Mouse (Mus musculus) cerebellum, postnatal 36 days (tissue): ENCODE measurements around the gene Lrrc75a.
A peak's percentile ranks its signal among the peaks of the same experiment; 100 is the strongest.

Experiments
- DNase-seq, 2 experiments: peaks; one replicate each; pipeline ENCODE4 v3.0.0; 2021 to 2022; ENCODE audit warnings: mixed read lengths in 2 of 2

Gene Lrrc75a

DNA sequence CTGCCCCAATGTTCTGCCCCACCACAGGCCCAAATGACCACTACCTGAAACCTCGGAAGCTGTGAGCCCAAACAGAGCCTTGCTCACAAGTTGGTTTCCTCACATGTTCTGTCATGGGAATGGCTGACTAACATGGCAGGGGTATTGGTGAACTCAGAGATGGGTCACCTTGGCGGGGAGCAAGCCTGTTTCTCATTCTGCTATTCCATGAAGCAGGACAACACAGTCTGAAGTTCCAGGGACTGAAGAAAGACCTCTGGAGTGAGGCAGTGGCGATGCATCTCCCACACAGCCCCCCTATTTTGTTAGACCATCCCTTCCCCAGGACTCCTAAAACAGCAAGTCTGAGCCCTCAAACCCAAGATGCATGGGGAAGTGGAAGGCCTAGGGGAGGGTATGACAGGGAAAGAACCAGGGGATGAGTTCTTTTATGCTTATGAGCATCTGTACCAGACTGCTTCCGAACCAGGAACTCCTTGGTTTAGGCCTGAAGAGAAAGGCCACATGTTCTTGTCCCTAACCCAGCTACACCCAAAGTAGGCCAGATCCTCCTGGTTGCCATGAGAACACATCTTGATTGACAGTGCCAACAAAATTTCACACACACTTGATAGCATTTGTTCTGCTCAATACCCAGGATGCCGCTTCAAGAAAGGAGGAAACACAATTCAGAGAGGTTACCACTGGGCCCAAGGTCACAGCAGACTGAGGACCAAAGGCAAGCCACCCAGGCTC, 3.6 kb downstream of the Lrrc75a start:
- no peak for DNase-seq

DNA sequence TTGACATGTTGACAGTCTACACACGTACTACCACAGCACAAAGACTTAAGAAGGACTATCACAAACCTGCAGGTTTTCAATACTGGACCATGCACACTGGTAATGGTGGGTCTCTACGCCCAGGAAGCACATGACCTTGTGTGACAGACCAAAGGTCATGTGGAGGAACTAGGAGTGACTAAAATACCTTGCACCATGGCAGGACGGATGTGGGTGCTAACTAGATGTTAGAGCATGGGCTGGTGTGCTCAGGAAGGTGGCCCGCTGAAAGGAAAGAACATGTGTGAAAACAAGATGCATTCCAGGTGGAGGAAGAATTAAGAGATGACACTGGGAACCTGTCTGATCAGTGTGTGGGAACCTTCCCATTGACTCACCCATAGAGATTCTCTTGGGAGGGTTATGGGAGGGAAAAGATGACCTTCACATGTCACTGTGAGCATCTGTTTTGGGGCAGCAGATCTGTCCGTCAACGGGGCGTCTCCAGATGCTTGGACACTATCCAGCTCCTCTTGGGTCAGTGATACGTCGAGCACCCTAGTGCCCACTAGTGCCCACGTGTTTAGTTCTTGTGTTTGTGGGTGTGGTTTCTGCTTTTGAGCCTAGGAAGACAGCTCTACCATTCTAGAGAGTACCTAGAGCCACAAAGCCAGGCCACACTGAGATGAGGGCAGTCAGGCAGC, 4.5 kb downstream of the Lrrc75a start:
- DNase-seq: no peak

DNA sequence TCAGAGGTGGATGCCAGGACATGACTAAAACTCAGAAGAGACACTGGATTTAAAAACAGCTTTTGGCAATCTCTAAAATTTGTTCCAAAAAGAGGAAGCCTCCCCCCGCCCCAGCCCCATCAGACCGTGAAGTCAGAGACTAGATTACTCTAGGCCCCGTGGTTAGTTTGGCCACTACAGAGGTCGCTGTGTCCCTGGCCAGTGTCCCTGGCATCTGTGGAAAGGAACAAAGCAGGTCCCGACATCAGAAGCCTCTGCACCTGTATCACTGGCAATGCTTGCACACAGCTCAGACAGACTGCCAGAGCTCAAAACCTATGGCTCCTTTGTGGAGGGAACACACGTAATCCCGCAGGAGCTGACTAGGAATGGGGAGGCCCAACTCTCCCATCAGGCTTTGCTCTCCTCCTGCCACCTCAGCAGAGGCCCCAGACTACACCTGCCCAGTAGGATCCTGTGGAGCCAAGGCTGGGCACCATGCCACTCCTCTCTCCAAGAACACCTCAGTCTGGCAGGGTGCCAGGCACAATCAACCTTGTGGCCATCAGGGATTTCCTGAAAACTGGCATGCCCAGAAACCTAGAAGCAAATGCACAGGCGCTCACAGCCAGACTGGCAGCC, 5.2 kb downstream of the Lrrc75a start:
- peak; percentile 83 to 87 for DNase-seq

DNA sequence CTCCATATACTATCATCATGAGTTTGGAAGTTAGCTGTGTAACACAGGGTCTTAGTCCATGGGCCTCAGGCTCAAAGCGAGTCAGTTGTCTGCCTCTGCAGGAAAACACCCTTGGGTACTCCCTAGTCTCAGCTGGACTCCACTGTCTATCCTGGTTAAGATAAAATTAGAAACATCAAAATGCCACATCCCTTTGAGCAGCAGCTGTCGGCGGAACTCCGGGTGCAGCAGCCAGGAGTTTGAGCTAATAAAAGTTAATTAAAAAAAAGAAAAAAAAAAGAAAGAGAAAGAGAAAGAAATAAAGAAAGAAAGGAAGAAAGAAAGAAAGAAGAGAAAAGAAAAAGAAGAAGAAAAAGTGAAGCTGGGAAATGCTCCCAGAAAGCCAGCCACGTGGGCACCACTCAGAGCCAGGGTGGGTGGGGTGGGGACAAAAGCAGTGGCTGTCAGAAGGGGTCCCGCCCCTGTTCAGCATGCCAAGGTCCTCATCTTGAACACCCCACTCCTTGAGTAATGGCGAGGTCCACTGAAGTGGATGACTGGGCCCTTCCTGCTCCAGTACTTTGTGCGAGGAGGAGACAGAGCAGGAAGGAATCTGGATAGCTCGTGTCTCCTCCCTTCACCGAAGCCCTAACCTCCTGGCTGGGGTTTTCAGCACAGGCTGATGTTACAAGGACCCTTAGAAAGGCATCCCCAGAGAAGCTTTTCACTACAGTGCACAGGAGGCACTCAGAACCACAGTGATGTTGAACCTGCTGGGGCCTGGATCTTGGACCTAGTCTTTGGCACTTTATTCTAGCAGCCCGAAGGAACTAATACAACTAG, 6.1 kb downstream of the Lrrc75a start:
- DNase-seq: no peak

DNA sequence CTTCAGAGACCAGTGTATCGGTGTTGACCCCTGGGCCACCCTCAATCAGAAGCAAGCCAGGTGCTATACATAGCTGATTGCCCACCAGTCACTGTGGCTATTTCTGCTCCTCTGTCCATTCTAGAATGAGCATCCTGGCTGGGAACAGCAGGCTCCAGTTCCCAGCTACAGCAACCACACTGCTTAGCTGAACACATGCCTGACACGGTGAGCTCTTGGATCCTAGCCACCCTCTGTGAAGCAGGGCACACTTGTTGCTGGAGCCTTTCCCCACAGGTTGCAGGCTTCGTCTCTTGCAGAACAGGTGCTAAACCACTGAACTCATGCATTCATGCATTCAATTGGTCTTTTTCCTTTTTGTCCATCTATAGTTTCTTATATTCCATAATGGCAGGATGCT, 7.9 kb downstream of the Lrrc75a start:
- DNase-seq: no peak

DNA sequence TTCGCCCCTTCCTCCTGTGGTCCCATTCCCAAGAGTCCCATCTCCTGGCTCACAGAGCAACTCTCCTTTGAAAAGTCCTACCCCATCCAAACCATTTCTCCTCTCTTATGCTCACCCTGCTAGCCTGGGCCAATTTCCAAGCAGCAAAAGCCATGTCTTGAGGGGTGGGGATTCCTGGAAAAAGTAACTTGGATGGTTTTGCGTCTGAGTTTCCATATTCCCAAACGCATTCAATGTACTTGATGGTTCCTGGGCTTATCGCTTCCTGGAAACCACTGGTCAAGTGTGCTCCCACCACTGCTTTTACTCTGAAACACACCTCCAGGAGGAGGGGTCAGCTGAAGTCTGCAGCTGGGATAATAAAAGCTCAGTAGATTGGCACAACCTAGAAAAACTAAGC, 9.9 kb downstream of the Lrrc75a start:
- DNase-seq: no peak

DNA sequence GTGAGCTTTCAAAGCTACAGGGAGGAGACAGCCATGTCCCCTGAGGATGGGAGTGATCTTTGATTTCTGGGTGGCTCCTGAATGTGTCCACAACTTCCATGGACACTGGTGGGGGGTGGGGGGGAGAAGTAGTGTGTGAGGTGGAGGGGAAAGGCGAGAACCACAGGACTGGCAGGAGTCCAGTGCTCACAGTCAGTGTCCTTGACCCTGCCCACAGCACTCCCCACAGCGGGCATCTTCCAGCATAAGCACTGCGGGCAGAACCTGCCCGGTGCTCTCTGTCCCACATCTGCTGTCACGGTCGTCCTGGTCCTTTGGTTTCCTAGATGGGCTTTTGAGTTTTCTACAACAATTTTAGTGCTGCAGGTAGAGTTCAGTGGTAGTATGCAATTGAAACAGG, 10.5 kb downstream of the Lrrc75a start:
- DNase-seq: no peak

DNA sequence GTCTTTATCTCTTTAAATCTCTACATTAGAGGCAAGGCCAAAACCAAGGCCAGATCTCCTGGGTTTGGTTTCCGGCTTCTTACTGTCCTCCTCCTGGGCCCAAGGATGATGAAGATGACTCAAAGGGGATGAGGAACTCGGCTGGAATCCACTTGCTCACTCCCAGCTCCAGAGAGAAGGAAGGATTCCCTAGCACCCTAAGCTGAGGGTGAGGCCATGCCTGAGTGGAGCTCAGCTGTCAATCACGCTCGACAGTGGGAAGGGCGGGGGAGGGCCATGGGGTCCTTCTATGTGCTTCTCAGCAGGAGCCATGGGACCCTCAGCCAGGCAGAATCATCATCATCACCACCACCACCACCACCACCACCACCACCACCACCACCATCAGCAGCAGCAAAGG, 10.9 kb downstream of the Lrrc75a start:
- DNase-seq: no peak

DNA sequence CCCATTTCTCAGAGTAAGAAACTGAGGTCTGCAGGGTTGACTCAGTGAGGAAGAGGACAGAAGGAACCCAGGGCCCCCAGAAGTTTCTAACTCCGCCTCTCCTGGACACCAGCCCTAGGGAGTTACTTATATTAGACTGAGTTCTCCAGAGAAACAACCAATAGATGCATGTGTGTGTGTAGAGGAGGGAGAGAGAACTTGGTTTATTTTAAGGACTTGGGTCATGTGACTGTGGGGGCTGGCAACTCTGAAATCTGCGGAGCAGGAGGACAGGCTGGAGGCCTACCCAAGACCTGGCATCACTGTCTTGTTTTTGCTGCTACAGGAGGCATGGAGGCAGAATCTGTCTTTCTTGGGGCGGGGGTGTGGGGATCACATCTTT, 11.5 kb downstream of the Lrrc75a start:
- no peak for DNase-seq

DNA sequence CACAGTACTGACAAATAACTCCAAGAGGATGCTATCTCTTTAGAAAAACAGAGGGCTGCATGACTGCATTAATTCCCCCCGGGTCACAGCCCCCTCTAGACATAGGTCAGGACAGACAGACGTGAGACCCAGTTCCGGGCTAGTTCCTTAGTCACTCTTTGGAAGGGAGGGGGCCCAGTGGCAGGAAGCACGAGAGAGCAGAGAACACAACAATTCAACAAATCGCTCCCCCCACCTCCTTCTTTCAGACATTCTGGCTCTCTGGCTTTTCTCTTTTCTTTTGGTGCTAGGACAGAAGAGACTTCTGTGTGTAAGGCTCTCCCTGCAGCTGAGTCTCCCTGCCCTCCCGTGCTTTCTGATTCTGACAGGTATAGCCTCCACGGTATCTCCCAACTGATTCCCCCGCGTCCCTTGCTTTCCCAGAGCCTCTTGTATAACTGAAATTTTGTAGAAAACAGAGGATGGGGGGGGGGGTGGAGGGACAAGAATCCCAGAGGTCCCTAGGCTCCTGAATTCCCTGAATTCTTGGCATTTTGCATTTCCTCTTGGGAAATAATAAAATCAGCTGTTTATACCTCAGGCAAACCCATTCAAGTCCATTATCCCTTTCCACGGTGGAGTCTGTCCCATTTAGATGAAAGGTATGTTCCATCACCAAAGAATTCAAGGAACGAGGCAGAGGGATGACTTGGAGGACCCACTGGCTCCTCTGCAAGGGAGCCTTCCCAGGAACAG, 12.1 kb downstream of the Lrrc75a start:
- DNase-seq: no peak

DNA sequence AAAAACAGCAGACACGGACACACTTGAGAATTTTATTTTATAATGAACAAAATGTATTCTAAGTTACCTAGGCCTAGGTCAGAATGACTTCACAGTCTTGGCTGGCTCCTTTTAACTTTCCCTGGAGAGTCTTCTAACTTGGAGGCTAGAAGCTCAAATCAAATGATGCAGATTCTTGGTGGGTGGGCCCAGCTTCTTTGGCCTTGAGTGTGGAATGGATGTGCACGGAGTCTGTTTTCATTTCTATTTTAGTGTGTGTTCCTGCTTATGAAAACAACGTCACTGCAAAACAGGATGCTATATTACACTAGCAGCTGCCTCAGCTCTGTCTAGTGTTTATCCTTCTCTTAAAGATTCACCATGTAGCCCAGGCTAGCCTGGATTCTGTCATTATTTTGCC, 12.9 kb downstream of the Lrrc75a start:
- DNase-seq: no peak

DNA sequence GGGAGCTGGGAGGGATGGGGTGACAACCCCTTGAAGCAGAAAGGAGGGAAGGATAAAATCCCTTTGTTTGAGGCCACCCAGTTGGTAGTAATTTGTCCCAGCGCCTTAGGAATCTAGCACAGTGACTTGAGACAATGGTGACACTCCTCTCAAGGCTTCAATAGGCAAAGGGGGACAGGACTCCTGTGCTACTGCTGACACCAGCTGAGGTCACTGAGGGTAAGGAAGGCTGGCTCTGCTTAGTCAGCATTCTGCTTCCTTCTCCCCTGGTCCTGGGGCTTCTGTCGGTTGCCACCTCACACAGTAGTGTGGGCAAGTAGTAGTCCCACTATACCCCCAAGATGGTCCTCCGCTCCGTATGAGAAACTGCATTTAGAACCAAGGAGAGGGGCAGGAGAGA, 17.2 kb downstream of the Lrrc75a start:
- DNase-seq: no peak

DNA sequence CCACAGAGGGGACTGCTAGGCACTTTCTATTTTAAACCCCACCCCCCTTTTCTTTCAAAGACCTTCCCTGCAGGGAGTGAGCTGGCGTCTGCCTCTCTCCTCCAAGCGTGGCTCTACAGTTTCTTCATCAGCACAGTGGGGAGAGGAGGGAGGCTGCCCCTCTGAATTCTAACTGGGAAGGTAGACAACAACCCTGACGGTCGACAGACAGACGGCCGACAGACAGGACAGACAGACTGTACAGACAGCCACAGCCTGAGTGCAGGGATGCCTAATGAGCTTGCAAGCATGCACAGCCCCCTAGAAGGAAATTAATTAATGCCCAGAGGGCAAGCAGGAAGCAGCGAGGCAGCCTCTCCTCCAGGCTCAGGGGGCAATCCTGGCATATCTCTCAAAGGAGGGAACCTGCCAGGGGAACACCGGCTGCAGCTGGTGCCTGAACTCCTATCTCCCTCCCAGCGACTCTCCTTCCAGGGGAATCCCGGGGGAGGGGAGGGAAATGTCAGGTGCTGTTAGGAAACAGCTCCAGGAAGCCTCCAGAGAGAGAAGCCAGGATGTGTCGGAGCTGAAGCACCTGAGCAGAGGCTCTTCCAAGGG, 18.0 kb downstream of the Lrrc75a start:
- no peak for DNase-seq

DNA sequence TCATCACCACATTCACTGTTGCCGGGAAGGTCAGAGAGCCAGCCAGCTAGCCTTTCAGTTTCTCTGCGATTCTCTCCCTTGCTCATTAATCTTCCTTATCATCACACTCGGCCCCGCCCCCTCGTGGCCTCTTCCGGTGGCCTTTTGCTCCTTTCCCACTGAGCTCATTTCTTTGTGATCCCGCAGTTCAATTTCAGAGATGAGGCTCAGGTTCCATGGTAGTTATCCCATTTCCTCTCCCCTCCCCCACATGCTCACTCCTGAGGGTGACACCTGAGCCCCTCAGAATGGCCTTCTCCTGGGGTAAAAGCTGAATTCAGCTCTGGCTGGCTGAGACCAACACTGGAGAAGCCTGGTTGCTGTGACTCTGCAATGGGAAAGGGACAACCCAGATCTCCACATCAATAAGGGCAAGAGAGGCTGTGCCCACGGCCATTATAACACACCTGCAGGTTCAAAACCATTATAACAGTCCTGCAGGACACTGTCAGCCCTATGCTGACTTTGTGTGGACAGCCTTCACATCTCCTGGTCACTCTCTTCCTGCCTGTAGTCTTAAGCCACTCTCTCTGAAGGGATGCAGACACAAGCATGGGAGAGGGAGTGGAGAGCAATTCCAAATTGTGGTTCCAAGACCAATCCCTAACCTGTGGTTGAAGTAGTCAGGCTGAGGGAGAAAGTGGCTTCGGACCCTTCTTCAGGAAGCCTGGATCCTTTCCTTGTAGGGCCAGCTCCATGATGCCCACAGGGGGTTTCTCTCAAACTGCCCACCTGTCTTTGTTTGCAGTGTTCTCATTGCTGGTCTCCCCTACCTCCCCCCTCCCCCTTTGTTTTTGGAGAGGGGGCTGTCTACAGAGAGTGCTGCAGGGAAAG, 18.7 kb downstream of the Lrrc75a start:
- DNase-seq: no peak

DNA sequence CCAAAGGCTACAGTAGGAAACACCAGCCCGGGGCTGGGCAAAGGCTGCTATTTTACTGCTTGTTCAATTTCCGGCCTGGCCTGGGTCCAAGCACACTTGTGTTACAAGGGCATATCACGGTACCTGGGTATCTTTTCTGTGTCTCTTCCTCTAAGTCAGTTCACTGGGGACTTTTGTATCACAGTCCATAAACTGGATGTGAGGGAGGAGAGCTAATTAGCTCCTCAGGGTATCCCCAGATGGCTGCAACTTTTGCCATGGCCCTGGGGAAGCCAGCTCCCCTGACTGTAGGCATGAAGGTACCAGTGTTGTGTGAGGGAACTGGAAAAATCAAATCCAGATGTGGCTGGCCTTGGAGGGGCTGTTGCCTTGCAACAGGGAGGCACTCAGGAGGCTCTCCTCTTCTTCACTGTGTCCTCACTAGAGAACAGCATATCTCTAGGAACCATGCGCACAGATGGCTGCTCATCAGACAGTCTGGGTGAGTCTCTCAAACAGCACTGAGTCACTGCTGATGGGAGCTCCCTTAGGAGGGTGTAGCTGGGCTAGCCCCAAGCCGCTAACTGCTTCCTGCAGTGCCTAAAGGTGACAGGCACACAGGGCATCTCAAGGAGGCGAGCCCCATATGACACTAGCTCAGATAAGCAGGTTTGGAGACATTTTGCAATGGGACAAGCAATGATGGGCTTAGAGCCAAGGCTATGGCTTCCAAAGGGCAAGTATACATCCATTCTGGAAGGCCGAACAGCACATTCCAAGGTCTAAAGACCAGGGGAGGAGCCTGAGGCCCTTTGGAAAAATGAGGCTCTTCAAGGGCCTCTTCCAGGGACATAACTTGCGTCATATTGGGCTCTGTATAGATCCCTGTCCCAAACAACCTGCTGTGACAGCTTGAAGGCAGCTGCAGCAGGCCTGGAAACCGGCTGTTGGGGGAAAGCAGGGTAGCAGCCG, 23.7 kb downstream of the Lrrc75a start:
- DNase-seq: no peak

DNA sequence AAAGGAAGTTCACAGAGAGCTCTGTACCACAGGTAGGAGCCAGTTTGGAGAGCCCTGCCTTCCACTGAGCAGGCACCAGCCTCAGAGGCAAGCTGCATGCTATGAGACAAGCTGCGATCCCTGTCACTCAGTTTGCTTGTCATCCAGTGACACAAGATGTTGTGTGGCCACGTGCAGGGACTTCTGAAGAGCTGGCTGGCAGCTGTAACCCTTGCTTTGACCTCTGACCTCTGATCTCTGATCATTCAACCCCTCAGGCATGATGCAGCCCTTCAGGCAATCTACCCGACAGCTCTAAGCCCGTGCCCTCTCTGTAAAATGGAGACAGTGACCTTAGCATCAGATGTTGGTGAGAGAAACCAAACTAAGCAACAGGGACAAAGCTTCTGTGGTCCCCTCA, 25.5 kb downstream of the Lrrc75a start:
- no peak for DNase-seq

DNA sequence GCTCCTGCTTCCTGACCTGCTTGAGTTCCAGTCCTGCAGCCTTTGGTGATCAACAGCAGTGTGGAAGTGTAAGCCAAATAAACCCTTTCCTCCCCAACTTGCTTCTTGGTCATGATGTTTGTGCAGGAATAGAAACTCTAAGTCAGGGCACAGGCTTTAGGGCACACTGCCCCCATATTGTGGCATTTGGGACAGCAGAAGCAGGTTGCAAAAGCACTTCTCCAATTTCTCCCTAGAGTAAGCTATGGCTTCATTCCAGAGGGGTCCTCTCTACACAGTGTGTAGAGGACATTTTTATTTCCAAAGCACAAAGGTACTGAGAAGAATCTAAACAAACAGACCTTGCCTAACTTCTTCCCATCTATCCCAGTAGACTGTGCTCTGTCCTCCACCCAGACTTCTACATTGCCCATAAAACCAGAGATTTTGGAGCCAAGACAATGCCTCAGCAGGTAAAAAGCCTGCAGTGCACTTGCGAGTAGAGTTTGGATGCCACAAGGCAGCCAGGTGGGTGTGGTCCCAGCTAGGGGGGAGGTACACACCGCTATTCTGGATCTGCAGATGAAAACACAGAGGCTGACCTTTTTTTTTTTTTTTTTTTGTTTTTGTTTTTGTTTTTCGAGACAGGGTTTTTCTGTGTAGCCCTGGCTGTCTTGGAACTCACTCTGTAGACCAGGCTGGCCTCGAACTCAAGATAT, 26.6 kb downstream of the Lrrc75a start:
- no peak for DNase-seq

DNA sequence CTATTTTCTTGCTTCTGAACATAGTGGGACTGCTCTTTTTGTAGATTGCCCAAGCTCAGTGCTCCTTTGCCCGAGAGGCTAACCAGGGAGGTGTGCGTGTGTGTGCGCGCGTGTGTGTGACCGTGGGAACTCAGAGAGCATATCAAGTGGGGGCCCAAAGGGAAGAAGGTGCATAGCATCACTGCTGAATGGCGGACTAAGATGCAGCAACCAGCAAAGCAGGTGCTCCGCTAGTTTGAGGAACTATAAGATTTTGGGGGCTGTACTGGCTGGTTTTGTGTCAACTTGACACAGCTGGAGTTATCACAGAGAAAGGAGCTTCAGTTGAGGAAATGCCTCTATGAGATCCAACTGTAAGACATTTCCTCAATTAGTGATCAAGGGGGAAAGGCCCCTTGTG, 27.2 kb downstream of the Lrrc75a start:
- DNase-seq: no peak

DNA sequence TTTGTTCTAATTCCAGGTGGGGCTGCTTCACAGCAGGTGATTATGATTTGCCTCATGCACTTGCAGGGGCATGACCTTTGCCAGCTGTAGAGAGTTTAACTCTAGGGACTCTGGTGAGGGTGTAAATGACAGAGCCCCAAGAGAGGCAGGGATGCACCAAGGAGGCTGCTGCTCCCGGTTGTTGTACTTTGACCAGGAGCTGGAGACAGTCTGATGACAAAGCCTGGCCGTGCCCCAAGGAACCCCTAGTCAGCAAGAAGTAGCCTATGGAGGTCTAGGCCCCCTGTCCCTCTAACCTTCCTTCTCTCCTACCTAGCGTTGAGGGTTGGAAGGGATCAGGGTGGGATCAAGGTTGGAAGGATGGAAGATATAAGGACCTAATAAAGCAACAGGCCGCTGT, 32.9 kb downstream of the Lrrc75a start:
- DNase-seq: no peak
